Mouse (Mus musculus) ZHBTc4 (cell line): ENCODE data around the gene Fgd1.

ENCODE experiments used
- DNase-seq: peaks from one replicate; pipeline ENCODE4 v3.0.0-alpha.2; 2011; ENCODE audit warnings: low read depth, low spot score

Gene Fgd1

DNA sequence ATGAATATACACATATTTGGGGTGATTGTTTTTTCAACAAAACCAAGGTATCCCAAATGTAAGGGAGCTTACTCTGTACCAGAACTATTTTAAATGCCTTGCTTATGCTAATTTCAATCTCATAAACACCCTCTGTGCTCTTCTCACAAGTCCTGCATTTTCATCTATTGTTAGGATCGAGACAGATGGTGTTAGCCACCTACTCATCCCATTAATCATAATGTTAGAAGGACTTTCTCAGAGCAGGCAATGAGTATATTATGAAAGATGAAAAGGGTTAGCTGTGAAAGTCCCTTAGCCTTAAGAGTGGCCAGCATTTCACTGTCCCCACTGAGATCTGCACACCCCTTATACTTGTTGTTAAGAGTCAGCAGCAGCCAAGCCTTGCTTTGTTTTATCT is 41.5 kb downstream of the Fgd1 start:
- no peak for DNase-seq

DNA sequence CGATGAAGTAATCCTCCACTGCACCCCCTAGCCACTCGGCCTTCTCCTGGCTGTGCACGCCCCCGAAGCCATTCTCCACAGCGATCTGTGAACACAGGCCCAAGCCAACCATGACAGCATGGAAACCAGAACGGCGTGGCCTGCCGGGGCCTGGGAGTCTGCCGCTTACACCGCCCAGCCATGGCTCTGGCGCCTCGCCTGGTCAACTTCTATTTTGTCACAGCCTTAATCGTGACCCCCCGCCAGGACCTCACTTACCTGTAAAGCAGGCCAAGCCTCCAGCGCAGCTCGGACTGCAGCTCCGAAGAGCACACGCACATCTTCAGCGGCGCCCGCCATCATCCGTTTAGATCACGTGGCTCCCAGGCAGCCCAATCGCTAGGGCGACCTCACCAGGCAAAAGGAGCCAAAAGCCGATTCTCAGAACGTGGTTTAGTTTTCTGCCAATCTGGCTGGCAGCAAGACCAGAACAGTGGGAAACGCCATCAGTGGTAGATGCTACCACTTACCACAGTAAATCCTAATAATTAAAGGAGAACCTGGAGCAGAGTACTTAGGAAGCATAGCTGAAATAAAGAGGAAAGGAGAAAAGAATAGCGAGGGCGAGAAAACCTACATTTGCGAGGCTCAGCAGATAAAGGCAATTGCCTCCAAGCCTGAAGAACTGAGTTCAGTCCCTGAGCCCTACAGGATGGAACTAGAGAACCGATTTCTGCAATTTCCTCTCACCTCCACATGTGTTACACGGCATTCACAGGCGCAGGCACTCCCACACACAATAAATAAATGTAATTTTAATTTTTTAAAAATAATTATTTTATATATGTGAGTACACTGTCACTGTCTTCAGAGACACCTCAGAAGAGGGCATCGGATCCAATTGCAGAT is 50.5 kb downstream of the Fgd1 start, which contains the start of gene Tsr2:
Gene Tsr2, minus strand, starts transcription at position 373 of the 888 bp plus-strand sequence.
- peak; percentile 84 for DNase-seq

DNA sequence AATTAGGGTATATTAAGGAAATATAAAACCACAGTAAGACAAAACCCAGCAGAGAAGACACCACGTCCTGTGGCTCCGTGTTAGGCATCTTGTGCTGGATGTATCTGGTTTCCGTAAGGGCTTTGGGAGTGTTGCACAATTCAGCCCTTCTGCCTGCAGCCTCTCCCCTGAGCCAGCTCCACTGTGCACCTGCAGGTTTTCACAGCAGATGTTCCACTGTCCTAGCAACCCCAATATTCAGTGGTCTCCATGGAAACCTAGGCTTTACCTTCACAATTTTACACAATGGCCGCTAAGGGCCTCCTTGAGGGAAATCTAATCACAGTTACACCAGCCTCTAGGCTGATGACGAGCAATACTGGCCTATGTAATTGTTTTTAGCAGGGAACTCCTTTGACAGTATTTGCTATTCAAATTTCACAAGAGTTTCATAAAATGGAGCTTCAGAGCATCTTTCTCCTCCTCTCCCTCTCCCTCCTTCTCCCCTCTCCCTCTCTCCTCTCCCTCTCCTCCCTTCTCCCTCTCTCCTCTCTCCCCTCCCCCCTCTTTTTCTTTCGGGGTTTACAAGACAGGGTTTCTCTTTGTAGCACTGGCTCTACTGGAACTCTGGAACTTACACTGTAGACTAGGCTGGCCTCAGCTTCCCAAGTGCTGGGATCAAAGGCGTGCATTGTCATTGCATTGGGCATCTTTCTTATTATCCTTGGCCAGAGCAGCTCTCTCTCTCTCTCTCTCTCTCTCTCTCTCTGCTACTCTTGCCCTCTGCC is 61.5 kb downstream of the Fgd1 start:
- no peak for DNase-seq

DNA sequence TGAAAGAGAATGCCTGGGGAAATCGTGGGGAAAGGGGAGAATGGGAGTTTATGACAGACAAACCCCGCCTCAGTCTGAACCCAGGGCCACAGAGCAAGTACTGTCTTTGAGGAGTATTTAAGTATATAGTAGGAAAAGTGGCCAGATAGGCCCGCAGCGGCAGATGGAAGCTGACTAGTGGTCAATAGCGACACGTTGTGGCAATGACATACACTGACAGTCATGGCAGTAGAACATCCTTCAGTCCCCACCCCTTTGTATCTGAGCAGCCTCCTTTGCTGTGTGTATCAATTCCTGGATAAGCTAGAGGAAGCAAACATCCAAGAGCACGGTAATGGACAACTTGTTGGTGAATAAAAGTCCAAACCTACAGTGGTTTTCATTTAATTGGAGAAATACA is 70.8 kb downstream of the Fgd1 start:
- peak; percentile 70 for DNase-seq

DNA sequence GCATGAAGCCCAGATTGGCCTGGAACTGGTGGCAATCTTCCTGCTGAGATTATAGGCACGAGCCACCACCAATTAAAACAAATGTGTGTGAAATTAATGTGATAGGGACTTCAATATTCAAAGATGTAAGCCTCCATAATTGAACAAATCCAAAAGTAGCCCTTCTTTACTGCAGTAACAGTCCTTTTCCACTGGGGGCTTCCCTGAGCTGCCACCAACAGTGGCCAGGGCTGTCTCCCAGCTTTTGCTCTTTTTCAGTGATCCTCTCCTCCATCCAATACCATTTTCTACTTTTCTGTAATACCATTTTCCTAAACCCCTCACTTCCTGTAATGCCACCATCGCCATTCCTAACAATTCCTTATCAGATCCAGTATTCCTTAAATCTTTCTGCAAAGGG is 71.5 kb downstream of the Fgd1 start:
- no peak for DNase-seq

DNA sequence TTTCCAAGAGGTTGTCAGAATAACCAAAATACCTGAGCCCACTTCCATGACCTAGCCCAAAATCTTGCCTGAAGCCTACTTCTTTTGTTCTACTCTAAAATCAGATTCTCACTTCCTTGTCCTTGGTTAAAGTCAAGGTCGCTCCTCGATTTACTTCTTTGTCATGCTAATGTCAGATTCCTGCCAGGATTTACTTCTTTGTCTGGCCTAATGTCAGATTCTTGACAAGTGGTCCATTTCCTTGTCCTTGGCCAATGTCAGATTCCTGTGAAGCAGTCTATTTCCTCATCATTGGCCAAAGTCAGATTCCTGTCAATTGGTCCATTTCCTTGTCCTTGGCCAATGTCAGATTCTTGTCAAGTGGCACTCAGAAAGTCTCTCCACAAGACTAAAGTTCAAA is 78.0 kb downstream of the Fgd1 start:
- DNase-seq: peak; percentile 95

DNA sequence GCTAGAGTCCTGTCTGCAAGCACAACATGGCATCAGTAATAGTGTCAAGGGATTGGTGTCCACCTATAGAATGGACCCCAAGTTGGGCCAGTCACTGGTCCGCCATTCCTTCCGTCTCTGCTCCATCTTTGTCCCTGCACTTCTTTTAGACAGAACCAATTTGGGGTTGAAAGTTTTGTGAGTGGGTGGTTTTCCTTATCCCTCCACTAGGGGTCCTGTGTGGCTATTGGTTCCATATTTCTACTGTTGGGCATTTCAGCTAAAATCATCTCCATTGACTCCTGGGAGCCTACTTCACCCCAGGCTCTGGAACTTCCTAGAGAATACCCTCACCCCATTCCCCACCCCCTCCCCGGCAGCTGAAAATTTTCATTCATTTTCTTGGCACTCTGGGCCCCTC is 84.5 kb downstream of the Fgd1 start:
- DNase-seq: peak; percentile 35

DNA sequence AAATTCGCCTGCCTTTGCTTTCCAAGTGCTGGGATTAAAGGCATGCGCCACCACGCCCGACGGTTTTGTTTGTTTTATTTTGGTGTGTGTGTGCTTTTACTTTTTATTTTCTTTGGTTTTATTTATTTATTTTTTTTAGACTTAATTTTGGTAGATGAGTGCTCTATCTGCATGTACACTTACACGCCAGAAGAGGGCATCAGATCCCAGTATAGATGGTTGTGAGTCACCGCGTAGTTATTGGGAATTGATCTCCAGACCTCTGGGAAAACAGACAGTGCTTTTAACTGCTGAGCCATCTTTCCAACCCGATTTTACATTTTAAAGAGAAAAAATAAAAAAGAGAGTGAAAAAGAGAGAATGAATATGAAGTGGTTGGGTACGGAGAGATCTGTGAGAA is 86.8 kb downstream of the Fgd1 start:
- DNase-seq: peak; percentile 52
